Mouse (Mus musculus): Measurements from ENCODE around the gene Oas2.
"Not testable (repeated sequence)": the region's sequence is repeated elsewhere in the genome, so short reads cannot be mapped to it uniquely, and the experiment has no call there.

Gene Oas2

DNA sequence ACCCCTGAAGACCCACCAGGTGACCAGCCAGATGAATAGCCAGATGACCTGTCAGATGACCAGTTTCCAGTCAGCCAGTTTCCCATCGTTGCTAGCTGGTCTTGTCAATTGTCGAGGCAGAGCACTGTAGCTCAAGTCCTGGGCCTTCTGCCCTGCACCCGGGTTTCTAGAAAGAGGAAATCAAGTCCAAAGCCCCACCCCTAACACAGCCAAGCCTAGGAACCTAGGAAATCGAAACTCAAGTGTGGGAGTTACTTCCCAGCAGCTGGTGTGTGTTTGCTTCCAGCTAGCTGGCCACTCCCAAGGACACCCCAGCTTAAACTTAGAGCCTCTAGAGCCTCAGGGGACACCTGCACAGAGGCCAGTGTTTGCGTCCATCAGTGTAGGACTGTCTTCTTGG lies at the start of gene Oas2:
Gene Oas2, minus strand, starts transcription at position 166 of the 400 bp plus-strand sequence.
- peak; percentile 48 for DNase-seq (ENCODE audit: low read depth, low spot score)
- no peaks in the 10 kb centered on the region for H3K27me3 ChIP-seq (ENCODE audit: control insufficient read depth, insufficient read depth, low read length, poor library complexity, severe bottlenecking)
- H3K36me3 ChIP-seq (ENCODE audit: control insufficient read depth, insufficient read depth, low read length, poor library complexity, severe bottlenecking): no peaks in the 10 kb centered on the region

GRCm38 (mm10) chr5:120798943-120799342 lies 49.3 kb upstream of the Oas2 start:
- H3K27me3 ChIP-seq (ENCODE audit: control insufficient read depth, insufficient read depth, low read length, poor library complexity, severe bottlenecking); DNase-seq (ENCODE audit: low read depth, low spot score): not testable (repeated sequence)

DNA sequence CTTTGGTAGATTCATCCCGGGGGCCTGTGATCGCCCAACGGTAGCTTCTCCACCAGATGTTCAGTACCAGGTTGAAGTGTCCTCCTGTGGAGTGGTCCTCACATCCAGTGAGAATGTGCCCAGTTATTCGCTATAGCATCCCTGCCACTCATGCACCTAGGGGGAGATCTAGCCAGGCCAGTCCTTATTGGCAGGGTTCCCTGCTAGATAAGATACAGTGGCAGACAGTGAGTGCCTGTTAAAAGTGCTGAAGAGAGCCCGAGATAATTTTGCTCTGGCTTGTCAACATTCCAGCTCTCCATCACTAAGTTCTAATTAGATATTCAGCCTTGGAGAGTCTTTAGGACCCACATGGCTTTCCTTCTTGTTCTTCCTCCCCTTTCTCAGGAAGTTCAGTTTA lies 48.5 kb upstream of the Oas2 start:
- not testable (repeated sequence) for H3K36me3 ChIP-seq (ENCODE audit: control insufficient read depth, insufficient read depth, low read length, poor library complexity, severe bottlenecking); H3K27me3 ChIP-seq (ENCODE audit: control insufficient read depth, insufficient read depth, low read length, poor library complexity, severe bottlenecking); DNase-seq (ENCODE audit: low read depth, low spot score)

More at GRCm38 (mm10) chr5:120798943-120799342, 49.3 kb upstream of the Oas2 start:
- not testable (repeated sequence) for H3K36me3 ChIP-seq (ENCODE audit: control insufficient read depth, insufficient read depth, low read length, poor library complexity, severe bottlenecking)

GRCm38 (mm10) chr5:120795480-120796034 lies 45.9 kb upstream of the Oas2 start, which contains the start of gene Oas1e:
Gene Oas1e (minus strand): TSS chr5:120795530.
- H3K36me3 ChIP-seq (ENCODE audit: control insufficient read depth, insufficient read depth, low read length, poor library complexity, severe bottlenecking); H3K27me3 ChIP-seq (ENCODE audit: control insufficient read depth, insufficient read depth, low read length, poor library complexity, severe bottlenecking); DNase-seq (ENCODE audit: low read depth, low spot score): not testable (repeated sequence)

GRCm38 (mm10) chr5:120793043-120793442 lies 43.4 kb upstream of the Oas2 start:
- DNase-seq (ENCODE audit: low read depth, low spot score): peak; percentile 72
- Histone ChIP-seq H3K27me3 (ENCODE audit: control insufficient read depth, insufficient read depth, low read length, poor library complexity, severe bottlenecking) (no peaks in the 10 kb centered on the region; the same call in 1 of the 2 replicates), H3K36me3 (ENCODE audit: control insufficient read depth, insufficient read depth, low read length, poor library complexity, severe bottlenecking) (no peaks in the 10 kb centered on the region)

- Histone ChIP-seq H3K36me3 (ENCODE audit: control insufficient read depth, insufficient read depth, low read length, poor library complexity, severe bottlenecking) (no peaks in the 10 kb centered on the region), H3K27me3 (ENCODE audit: control insufficient read depth, insufficient read depth, low read length, poor library complexity, severe bottlenecking) (no peaks in the 10 kb centered on the region)
- no peak for DNase-seq (ENCODE audit: low read depth, low spot score)
Measured at GRCm38 (mm10) chr5:120787042-120787441, 37.4 kb upstream of the Oas2 start.

- DNase-seq (ENCODE audit: low read depth, low spot score): no peak
- Histone ChIP-seq H3K27me3 (ENCODE audit: control insufficient read depth, insufficient read depth, low read length, poor library complexity, severe bottlenecking) (no peaks in the 10 kb centered on the region), H3K36me3 (ENCODE audit: control insufficient read depth, insufficient read depth, low read length, poor library complexity, severe bottlenecking) (no peaks in the 10 kb centered on the region)
Measured at GRCm38 (mm10) chr5:120782446-120782845, 32.8 kb upstream of the Oas2 start.

DNA sequence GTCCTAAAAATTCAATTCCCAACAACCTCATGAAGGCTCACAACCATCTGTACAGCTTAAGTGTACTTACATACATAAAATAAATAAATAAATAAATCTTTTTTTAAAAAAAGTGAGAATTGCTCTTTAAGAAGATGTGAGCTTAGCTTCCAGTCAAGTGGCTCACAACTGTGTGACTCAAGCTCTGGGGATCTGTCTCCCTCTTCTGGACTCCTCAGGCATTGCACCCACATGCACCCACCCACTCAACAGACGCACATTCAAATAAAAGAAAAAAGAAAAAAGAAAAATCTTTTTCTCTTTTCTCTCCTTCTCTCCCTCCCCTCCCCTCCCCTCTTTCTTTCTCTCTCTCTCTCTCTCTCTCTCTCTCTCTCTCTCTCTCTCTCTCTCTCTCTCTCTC lies 32.0 kb upstream of the Oas2 start:
- Histone ChIP-seq H3K36me3 (ENCODE audit: control insufficient read depth, insufficient read depth, low read length, poor library complexity, severe bottlenecking) (no peaks in the 10 kb centered on the region), H3K27me3 (ENCODE audit: control insufficient read depth, insufficient read depth, low read length, poor library complexity, severe bottlenecking) (no peaks in the 10 kb centered on the region)
- no peak for DNase-seq (ENCODE audit: low read depth, low spot score)

DNA sequence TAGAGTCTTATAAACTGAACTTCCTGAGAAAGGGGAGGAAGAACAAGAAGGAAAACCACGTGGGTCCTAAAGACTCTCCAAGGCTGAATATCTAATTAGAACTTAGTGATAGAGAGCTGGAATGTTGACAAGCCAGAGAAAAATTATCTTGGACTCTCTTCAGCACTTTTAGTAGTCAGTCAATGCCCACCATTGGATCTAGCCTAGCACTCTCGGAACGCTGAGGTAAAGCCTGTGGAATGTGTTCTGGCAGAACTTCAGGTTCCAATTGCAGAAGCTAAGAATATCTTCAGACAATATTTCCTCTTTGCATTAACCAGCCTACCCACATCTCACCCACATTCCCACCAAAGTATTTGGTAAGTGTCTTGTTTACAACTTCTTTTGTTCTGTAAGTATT lies 30.3 kb upstream of the Oas2 start:
- no peak for DNase-seq (ENCODE audit: low read depth, low spot score)
- Histone ChIP-seq H3K27me3 (ENCODE audit: control insufficient read depth, insufficient read depth, low read length, poor library complexity, severe bottlenecking) (no peaks in the 10 kb centered on the region), H3K36me3 (ENCODE audit: control insufficient read depth, insufficient read depth, low read length, poor library complexity, severe bottlenecking) (no peaks in the 10 kb centered on the region)

- H3K36me3 ChIP-seq (ENCODE audit: control insufficient read depth, insufficient read depth, low read length, poor library complexity, severe bottlenecking): no peaks in the 10 kb centered on the region
- H3K27me3 ChIP-seq (ENCODE audit: control insufficient read depth, insufficient read depth, low read length, poor library complexity, severe bottlenecking): no peaks in the 10 kb centered on the region
- no peak for DNase-seq (ENCODE audit: low read depth, low spot score)
Measured at GRCm38 (mm10) chr5:120778941-120779340, 29.3 kb upstream of the Oas2 start.

GRCm38 (mm10) chr5:120777478-120777877 lies 27.8 kb upstream of the Oas2 start, which contains the start of gene Oas3:
Gene Oas3 (minus strand): TSS chr5:120777661.
- no peaks in the 10 kb centered on the region for H3K27me3 ChIP-seq (ENCODE audit: control insufficient read depth, insufficient read depth, low read length, poor library complexity, severe bottlenecking)
- no peaks in the 10 kb centered on the region for H3K36me3 ChIP-seq (ENCODE audit: control insufficient read depth, insufficient read depth, low read length, poor library complexity, severe bottlenecking)
- peak; percentile 35 for DNase-seq (ENCODE audit: low read depth, low spot score)

DNA sequence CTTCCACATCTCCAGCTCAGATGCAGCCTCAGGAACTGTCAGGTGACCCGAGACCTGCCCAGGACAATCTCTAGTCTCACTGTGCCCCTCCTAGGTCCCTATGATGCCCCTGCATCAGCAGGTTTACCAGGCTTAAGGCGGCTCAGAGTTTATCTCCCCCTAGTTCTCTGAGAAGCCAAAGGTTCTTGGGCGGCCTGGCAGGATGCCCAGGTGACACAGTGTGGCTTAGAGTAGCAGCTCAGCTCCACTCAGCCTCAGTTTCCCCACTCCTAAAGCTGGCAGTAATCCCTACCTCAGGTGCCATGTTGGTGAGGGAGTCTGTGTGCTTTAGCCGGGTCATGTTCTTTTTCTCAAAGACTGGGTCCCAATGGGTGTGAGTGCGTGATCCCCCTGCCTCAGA lies 27.1 kb upstream of the Oas2 start:
- Histone ChIP-seq H3K27me3 (ENCODE audit: control insufficient read depth, insufficient read depth, low read length, poor library complexity, severe bottlenecking) (no peaks in the 10 kb centered on the region), H3K36me3 (ENCODE audit: control insufficient read depth, insufficient read depth, low read length, poor library complexity, severe bottlenecking) (no peaks in the 10 kb centered on the region)
- no peak for DNase-seq (ENCODE audit: low read depth, low spot score)

- peak; percentile 41 for DNase-seq (ENCODE audit: low read depth, low spot score)
- H3K27me3 ChIP-seq (ENCODE audit: control insufficient read depth, insufficient read depth, low read length, poor library complexity, severe bottlenecking): no peaks in the 10 kb centered on the region
Measured at GRCm38 (mm10) chr5:120775287-120775985, 25.8 kb upstream of the Oas2 start.

DNA sequence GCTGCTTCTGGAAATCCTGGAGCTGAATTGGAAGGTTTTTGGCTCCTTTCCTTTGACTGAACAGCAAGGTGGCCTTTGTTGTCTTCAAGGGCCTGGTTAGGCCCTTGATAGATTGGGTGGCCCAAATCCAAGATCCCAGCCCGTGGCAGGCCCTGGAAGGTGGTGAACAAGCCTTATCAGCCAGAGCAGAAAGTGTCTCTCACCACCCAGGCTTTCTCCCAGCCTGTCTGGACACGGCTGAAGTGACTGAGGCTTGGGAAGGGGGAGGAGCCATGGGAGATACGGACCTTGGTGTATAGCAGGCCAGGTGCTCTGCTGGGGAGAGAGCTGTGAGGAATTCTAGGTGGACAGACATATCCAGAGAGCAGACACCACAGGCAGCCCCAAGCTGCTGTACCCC lies 19.7 kb upstream of the Oas2 start:
- H3K36me3 ChIP-seq (ENCODE audit: control insufficient read depth, insufficient read depth, low read length, poor library complexity, severe bottlenecking): no peaks in the 10 kb centered on the region

More at GRCm38 (mm10) chr5:120775287-120775985, 25.8 kb upstream of the Oas2 start:
- H3K36me3 ChIP-seq (ENCODE audit: control insufficient read depth, insufficient read depth, low read length, poor library complexity, severe bottlenecking): no peaks in the 10 kb centered on the region

DNA sequence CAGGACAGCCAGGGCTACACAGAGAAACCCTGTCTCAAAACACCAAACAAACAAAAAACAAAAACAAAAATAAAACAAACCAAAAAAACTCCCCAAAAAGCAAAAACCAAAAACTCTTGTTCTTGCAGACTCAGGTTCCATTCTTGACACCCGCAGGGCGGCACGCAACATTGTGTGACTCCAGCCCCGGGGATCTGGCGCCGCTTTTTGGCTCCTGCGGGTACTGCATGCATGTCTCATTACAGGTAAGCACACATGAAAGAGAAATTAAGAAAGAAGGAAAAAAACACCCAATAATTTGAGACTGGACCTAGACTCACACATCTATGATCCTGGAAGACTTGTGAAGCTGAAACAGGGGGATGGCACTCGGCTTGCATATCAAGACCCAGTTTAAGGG lies 15.4 kb upstream of the Oas2 start:
- Histone ChIP-seq H3K27me3 (ENCODE audit: control insufficient read depth, insufficient read depth, low read length, poor library complexity, severe bottlenecking) (no peaks in the 10 kb centered on the region), H3K36me3 (ENCODE audit: control insufficient read depth, insufficient read depth, low read length, poor library complexity, severe bottlenecking) (0 out of 2 replicates have a peak, but pooled peaks cover 1% of the 10 kb centered on the region)
- no peak for DNase-seq (ENCODE audit: low read depth, low spot score)

More for the DNA sequence above, 19.7 kb upstream of the Oas2 start:
- no peak for DNase-seq (ENCODE audit: low read depth, low spot score)
- no peaks in the 10 kb centered on the region for H3K27me3 ChIP-seq (ENCODE audit: control insufficient read depth, insufficient read depth, low read length, poor library complexity, severe bottlenecking)
